In genomic region chr4:130668541-130668940, GRCm38 (mm10) we compare ENCODE assay signal across 13 mouse cellular contexts. TPM values are rescaled to one million over a fixed set of nuclear protein-coding genes. Genes with fewer than 3 reads are reported as not detected.
DNase-seq lines count a peak whose midpoint lies in the region; ATAC-seq and TF ChIP-seq lines count a peak whose summit lies in the region.
"Had no signal": no experiment of that assay in that cellular context is flagged by ENCODE, and none has a peak within 500 bp of the region (broad histone marks: within the 10 kb centered on the region; RNA-seq: fewer than 3 reads in every experiment).

No protein-coding gene starts in this region.

- no peak for DNase-seq in heart, adult 2 months
- no peak for DNase-seq in heart, postnatal 14 days
- no peak for DNase-seq in kidney, postnatal 0 days (ENCODE audit: low spot score)
- DNase-seq in kidney, adult 11 months: no peak
- DNase-seq in liver: peak; percentile 37
- DNase-seq in midbrain, postnatal 0 days (ENCODE audit: low spot score): no peak
- DNase-seq in adrenal gland, postnatal 14 days: no peak
- no peak for DNase-seq in right cerebral cortex, adult 2 months (ENCODE audit: low spot score in 2 of 2)
- DNase-seq: cerebellum, postnatal 14 days; retina, postnatal 1 day had no signal

- no peak for TF ChIP-seq CTCF in heart, adult 2 months (IDR thresholded peaks at IDR 0.05)
- TF ChIP-seq CTCF in kidney, postnatal 0 days (IDR thresholded peaks at IDR 0.05; ENCODE audit: low read depth): no peak
- no peak for TF ChIP-seq CTCF in midbrain, postnatal 0 days (IDR thresholded peaks at IDR 0.05)

- peaks cover 11% of the 10 kb centered on the region for H3K79me2 ChIP-seq in heart, adult 2 months (replicated peaks; ENCODE audit: control insufficient read depth, insufficient read depth, low read length)

- H3K27ac ChIP-seq in heart, adult 2 months: no peak overlapping the region
- H3K27ac ChIP-seq in kidney, postnatal 0 days: no peak overlapping the region
- H3K27ac ChIP-seq in midbrain, postnatal 0 days (ENCODE audit: low read depth, low read length): no peak overlapping the region
- H3K27ac ChIP-seq: forebrain, embryonic 10.5 days; midbrain, embryonic 12.5 days; stomach, embryonic 15.5 days had no signal

- H3K4me3 ChIP-seq in heart, adult 2 months: peak overlapping the region; percentile 5; the same call in 1 of the 2 replicates
- H3K4me3 ChIP-seq in kidney, postnatal 0 days (replicated peaks; ENCODE audit: low read depth, low read length): no peak overlapping the region
- no peak overlapping the region for H3K4me3 ChIP-seq in midbrain, postnatal 0 days (ENCODE audit: low read depth, low read length)
- H3K4me3 ChIP-seq: forebrain, embryonic 10.5 days; midbrain, embryonic 12.5 days; stomach, embryonic 15.5 days had no signal

- H3K9ac ChIP-seq in heart, adult 2 months (ENCODE audit: low read depth, low read length): no peak overlapping the region
- no peak overlapping the region for H3K9ac ChIP-seq in kidney, postnatal 0 days (ENCODE audit: low read depth, low read length)
- H3K9ac ChIP-seq in midbrain, postnatal 0 days (replicated peaks; ENCODE audit: low read length, poor library complexity, severe bottlenecking): no peak overlapping the region
- H3K9ac ChIP-seq: midbrain, embryonic 12.5 days; stomach, embryonic 15.5 days had no signal

- intact Hi-C loops in heart, adult 2 months (cut with DNase I): no loop called here
- intact Hi-C loops in heart, postnatal 14 days (cut with DNase I): no loop called here

- no peaks in the 10 kb centered on the region for H3K27me3 ChIP-seq in heart, adult 2 months (ENCODE audit: control insufficient read depth, insufficient read depth, low read length)
- no peaks in the 10 kb centered on the region for H3K27me3 ChIP-seq in kidney, postnatal 0 days (ENCODE audit: insufficient read depth, low read length)
- H3K27me3 ChIP-seq in midbrain, postnatal 0 days (ENCODE audit: insufficient read depth, low read length): no peaks in the 10 kb centered on the region
- H3K27me3 ChIP-seq: midbrain, embryonic 12.5 days; stomach, embryonic 15.5 days had no signal

- no peak for ATAC-seq in kidney, postnatal 0 days (replicated peaks; ENCODE audit: low FRiP score, low read depth)
- no peak for ATAC-seq in midbrain, postnatal 0 days (ENCODE audit: low FRiP score)

- TF ChIP-seq EP300 in heart, adult 2 months (IDR thresholded peaks at IDR 0.05; ENCODE audit: insufficient read depth, low read depth, low read length): no peak

- H3K36me3 ChIP-seq in heart, adult 2 months (ENCODE audit: control insufficient read depth, insufficient read depth, low read length): peaks cover 37% of the 10 kb centered on the region
- H3K36me3 ChIP-seq in kidney, postnatal 0 days (ENCODE audit: insufficient read depth, low read length): peaks cover 15% of the 10 kb centered on the region; the same call in 1 of the 2 replicates
- H3K36me3 ChIP-seq in midbrain, postnatal 0 days (ENCODE audit: insufficient read depth, low read length): peaks cover 14% of the 10 kb centered on the region; the same call in 1 of the 2 replicates

- TF ChIP-seq POLR2A in heart, adult 2 months (IDR thresholded peaks at IDR 0.05; ENCODE audit: insufficient read depth, low read depth, low read length): no peak

- no peaks in the 10 kb centered on the region for H3K9me3 ChIP-seq in kidney, postnatal 0 days (replicated peaks; ENCODE audit: low read length)
- H3K9me3 ChIP-seq in midbrain, postnatal 0 days (ENCODE audit: low read length): no peaks in the 10 kb centered on the region
- H3K9me3 ChIP-seq: forebrain, embryonic 10.5 days; midbrain, embryonic 12.5 days; stomach, embryonic 15.5 days had no signal

- H3K4me2 ChIP-seq in kidney, postnatal 0 days (ENCODE audit: low read length): 0 out of 2 replicates have a peak overlapping the region, but pooled peaks have one; percentile 15
- H3K4me2 ChIP-seq in midbrain, postnatal 0 days (ENCODE audit: low read depth, low read length, poor library complexity, severe bottlenecking): peak overlapping the region; percentile 18; the same call in 1 of the 2 replicates
- H3K4me2 ChIP-seq: midbrain, embryonic 12.5 days; stomach, embryonic 15.5 days had no signal

- peaks cover 13% of the 10 kb centered on the region for H3K4me1 ChIP-seq in heart, adult 2 months (ENCODE audit: control insufficient read depth, insufficient read depth, low read length)
- peaks cover 29% of the 10 kb centered on the region for H3K4me1 ChIP-seq in kidney, postnatal 0 days (replicated peaks; ENCODE audit: insufficient read depth, low read length)
- H3K4me1 ChIP-seq in midbrain, postnatal 0 days (ENCODE audit: insufficient read depth, low read length): no peaks in the 10 kb centered on the region; the same call in 1 of the 2 replicates

- 20% methylated on average over 2 of the region's 2 CpGs for WGBS in heart, adult 2 months
- 28% methylated on average over 2 of the region's 2 CpGs for WGBS in kidney, postnatal 0 days
- 62% methylated on average over 2 of the region's 2 CpGs for WGBS in midbrain, postnatal 0 days

RNA-seq across cellular contexts. Expression of gene Pum1, which starts 5.4 kb away (rescaled TPM):
- 10 to 100 TPM; 57.1 to 59.7 TPM for total RNA-seq in heart, adult 2 months (2021)
- 32.2 and 47.1 TPM in 2 replicates for polyA plus RNA-seq in heart, adult 2 months (2012; rRNA removed)
- 10 to 100 TPM; 57.7 to 61.6 TPM for total RNA-seq in heart, postnatal 14 days (2021)
- polyA plus RNA-seq in kidney, postnatal 0 days (2015; fragmentation: Nextera tagmentation; extraction: Ambion mirVana): 56.7 and 61.8 TPM in 2 replicates
- total RNA-seq in midbrain, postnatal 0 days (2014; rRNA removed): 84.1 and 87.2 TPM in 2 replicates
- polyA plus RNA-seq in midbrain, postnatal 0 days (2015; fragmentation: Nextera tagmentation; extraction: Ambion mirVana): 68.9 and 73.6 TPM in 2 replicates
- total RNA-seq in adrenal gland, postnatal 14 days (2021): 78.5 and 84.8 TPM in 2 replicates
